10 mouse cellular contexts compared by ENCODE assay signal in the genomic region with DNA sequence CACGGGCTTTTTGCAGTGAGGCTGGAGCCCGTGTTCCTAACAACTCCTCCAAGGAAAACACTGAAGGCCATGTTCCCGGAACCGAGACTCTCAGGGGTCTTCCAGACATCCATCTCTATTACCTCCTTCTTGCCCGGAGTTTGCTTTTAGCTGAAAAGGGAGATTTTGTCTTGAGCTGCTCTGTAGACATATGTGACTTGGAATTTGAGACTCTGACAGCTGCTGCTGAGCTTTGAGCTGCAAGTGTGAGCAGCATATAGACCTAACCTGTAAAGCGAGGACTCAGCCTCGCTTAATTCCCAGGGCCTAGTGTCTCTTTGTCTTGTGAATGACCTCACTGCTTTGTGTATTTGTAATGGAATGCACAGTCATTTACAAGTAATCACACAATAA. TPM values are rescaled to one million over a fixed set of nuclear protein-coding genes. Genes with fewer than 3 reads are reported as not detected.
DNase-seq lines count a peak whose midpoint lies in the region; ATAC-seq and TF ChIP-seq lines count a peak whose summit lies in the region.
"Had no signal": no experiment of that assay in that cellular context is flagged by ENCODE, and none has a peak within 500 bp of the region (broad histone marks: within the 10 kb centered on the region; RNA-seq: fewer than 3 reads in every experiment).

No protein-coding gene starts in this region.

- peaks cover 67% of the 10 kb centered on the region for H3K4me1 ChIP-seq in heart, embryonic 12.5 days (replicated peaks)
- H3K4me1 ChIP-seq in lung, embryonic 16.5 days (replicated peaks; ENCODE audit: control insufficient read depth, insufficient read depth, low read length), result peaks cover 22% of the 10 kb centered on the region
- H3K4me1 ChIP-seq in embryonic fibroblast, embryonic 13.5 days (ENCODE audit: control insufficient read depth, insufficient read depth, low read length), result peaks cover 56% of the 10 kb centered on the region
- peaks cover 17% of the 10 kb centered on the region for H3K4me1 ChIP-seq in stomach, postnatal 0 days (replicated peaks; ENCODE audit: control insufficient read depth, insufficient read depth)

- no peak for TF ChIP-seq CTCF in embryonic fibroblast, embryonic 13.5 days (IDR thresholded peaks at IDR 0.05; ENCODE audit: borderline replicate concordance, insufficient read depth, low read length)
- no peak for TF ChIP-seq CTCF in stomach, postnatal 0 days (IDR thresholded peaks at IDR 0.05; ENCODE audit: low read depth)

- WGBS in heart, embryonic 12.5 days, result 49% methylated on average over 7 of the region's 7 CpGs
- 32% methylated on average over 7 of the region's 7 CpGs for WGBS in lung, embryonic 16.5 days
- WGBS in stomach, postnatal 0 days, result 27% methylated on average over 7 of the region's 7 CpGs

- H3K9me3 ChIP-seq in heart, embryonic 12.5 days (replicated peaks), result no peaks in the 10 kb centered on the region
- no peaks in the 10 kb centered on the region for H3K9me3 ChIP-seq in lung, embryonic 16.5 days (ENCODE audit: control insufficient read depth, low read length)
- no peaks in the 10 kb centered on the region for H3K9me3 ChIP-seq in stomach, postnatal 0 days (ENCODE audit: control insufficient read depth, low read length)

- H3K36me3 ChIP-seq in heart, embryonic 12.5 days, result peaks cover 13% of the 10 kb centered on the region; the same call in 1 of the 2 replicates
- H3K36me3 ChIP-seq in lung, embryonic 16.5 days (ENCODE audit: control insufficient read depth, insufficient read depth, low read length), result peaks cover 4% of the 10 kb centered on the region
- 0 out of 2 replicates have a peak, but pooled peaks cover 3% of the 10 kb centered on the region for H3K36me3 ChIP-seq in stomach, postnatal 0 days (ENCODE audit: control insufficient read depth, insufficient read depth, low read length)

- no peak overlapping the region for H3K4me2 ChIP-seq in heart, embryonic 12.5 days
- H3K4me2 ChIP-seq in lung, embryonic 16.5 days (ENCODE audit: low read depth, low read length), result no peak overlapping the region
- no peak overlapping the region for H3K4me2 ChIP-seq in stomach, postnatal 0 days (replicated peaks; ENCODE audit: low read depth)

- intact Hi-C loops in heart, postnatal 36 days (cut with DNase I), result no loop called here

- TF ChIP-seq POLR2A in embryonic fibroblast, embryonic 13.5 days (IDR thresholded peaks at IDR 0.05; ENCODE audit: low read depth, low read length), result no peak

- DNase-seq in heart, postnatal 36 days, result no peak
- DNase-seq in lung, adult 18-20 months, result no peak
- no peak for DNase-seq in stomach, postnatal 0 days (ENCODE audit: low spot score)
- DNase-seq in adrenal gland, postnatal 10 days, result no peak
- DNase-seq: retina, postnatal 1 day had no signal

- no peak overlapping the region for H3K4me3 ChIP-seq in heart, embryonic 12.5 days
- no peak overlapping the region for H3K4me3 ChIP-seq in lung, embryonic 16.5 days (ENCODE audit: low read length)
- H3K4me3 ChIP-seq in embryonic fibroblast, embryonic 13.5 days (ENCODE audit: insufficient read depth, low read length), result no peak overlapping the region
- no peak overlapping the region for H3K4me3 ChIP-seq in stomach, postnatal 0 days (ENCODE audit: low read depth, low read length)

- H3K27ac ChIP-seq in heart, embryonic 12.5 days (ENCODE audit: poor library complexity, severe bottlenecking), result peak overlapping the region; percentile 40
- H3K27ac ChIP-seq in lung, embryonic 16.5 days (ENCODE audit: low read length), result peak overlapping the region; percentile 5; the same call in 1 of the 2 replicates
- peak overlapping the region; percentile 85 for H3K27ac ChIP-seq in embryonic fibroblast, embryonic 13.5 days (ENCODE audit: insufficient read depth, low read length)
- peak overlapping the region; percentile 67 for H3K27ac ChIP-seq in stomach, postnatal 0 days (replicated peaks)

- ATAC-seq in heart, embryonic 12.5 days (ENCODE audit: insufficient number of reproducible peaks, low FRiP score), result no peak
- ATAC-seq in lung, embryonic 16.5 days (ENCODE audit: low read depth), result no peak
- ATAC-seq in stomach, postnatal 0 days (ENCODE audit: low FRiP score, low TSS enrichment), result peak; percentile 45; the same call in 1 of the 2 replicates
- no peak for ATAC-seq in megakaryocyte progenitor cell, adult 5-6 weeks (replicated peaks; ENCODE audit: poor library complexity)
- ATAC-seq: activated CD4-positive, CD25-positive, alpha-beta regulatory T cell, adult 4 months had no signal

- no peak overlapping the region for H3K9ac ChIP-seq in heart, embryonic 12.5 days
- no peak overlapping the region for H3K9ac ChIP-seq in lung, embryonic 16.5 days (ENCODE audit: low read length)
- H3K9ac ChIP-seq in stomach, postnatal 0 days (ENCODE audit: low read length), result no peak overlapping the region

- TF ChIP-seq EP300 in stomach, postnatal 0 days (optimal IDR thresholded peaks at IDR 0.05), result peak; percentile 73

- H3K27me3 ChIP-seq in heart, embryonic 12.5 days (replicated peaks), result no peaks in the 10 kb centered on the region
- H3K27me3 ChIP-seq in lung, embryonic 16.5 days (ENCODE audit: control insufficient read depth, insufficient read depth, low read depth, low read length), result no peaks in the 10 kb centered on the region
- H3K27me3 ChIP-seq in stomach, postnatal 0 days (ENCODE audit: control insufficient read depth, insufficient read depth, low read length), result no peaks in the 10 kb centered on the region

RNA-seq across cellular contexts. Expression of a gene that starts 49.8 kb away (rescaled TPM):
- 50.0 and 58.0 TPM in 2 replicates for polyA plus RNA-seq in heart, embryonic 12.5 days (2016; fragmentation: Nextera tagmentation; extraction: Ambion mirVana)
- 10 to 100 TPM; 29.5 to 32.5 TPM for total RNA-seq in heart, postnatal 36 days (2021)
- 73.5 and 76.8 TPM in 2 replicates for polyA plus RNA-seq in lung, embryonic 16.5 days (2015; fragmentation: Nextera tagmentation; extraction: Ambion mirVana)
- 256 and 360 TPM in 2 replicates for polyA plus RNA-seq in embryonic fibroblast, embryonic 13.5 days (2011; ENCODE audit: insufficient read length, low read depth, missing spikeins)
- 49.8 and 51.3 TPM in 2 replicates for polyA plus RNA-seq in stomach, postnatal 0 days (2015; fragmentation: Nextera tagmentation; extraction: Ambion mirVana)
- total RNA-seq in megakaryocyte progenitor cell, adult 5-6 weeks (2015), result 2.5 and 3.8 TPM in 2 replicates
- total RNA-seq in megakaryocyte progenitor cell, adult 5-6 weeks (2017), result 1.2 and 1.3 TPM in 2 replicates
- 10 to 100 TPM; 42.2 to 60.6 TPM for total RNA-seq in adrenal gland, postnatal 10 days (2021)

Comparison
In these comparisons a context has a peak if more than half of its experiments do, and no peak if none do; other contexts are left out.
1. H3K27ac ChIP-seq: peak in every context shown above with its lines; median percentile 85 in embryonic fibroblast, embryonic 13.5 days; 67 in stomach, postnatal 0 days; 40 in heart, embryonic 12.5 days; 5 in lung, embryonic 16.5 days.